Mouse (Mus musculus) v-Abl transformed pro-B cells (cell line): ENCODE measurements around the gene Gm44502.

Source experiments
- in situ Hi-C, 2 experiments: fragments of 400-800 bp; cut with MboI; formaldehyde crosslinking; loops; one replicate each; pipeline ENCODE4 v1.15.1; 2025; ENCODE audit not compliant: unreplicated experiment in 2 of 2

The Gm44502 gene

DNA sequence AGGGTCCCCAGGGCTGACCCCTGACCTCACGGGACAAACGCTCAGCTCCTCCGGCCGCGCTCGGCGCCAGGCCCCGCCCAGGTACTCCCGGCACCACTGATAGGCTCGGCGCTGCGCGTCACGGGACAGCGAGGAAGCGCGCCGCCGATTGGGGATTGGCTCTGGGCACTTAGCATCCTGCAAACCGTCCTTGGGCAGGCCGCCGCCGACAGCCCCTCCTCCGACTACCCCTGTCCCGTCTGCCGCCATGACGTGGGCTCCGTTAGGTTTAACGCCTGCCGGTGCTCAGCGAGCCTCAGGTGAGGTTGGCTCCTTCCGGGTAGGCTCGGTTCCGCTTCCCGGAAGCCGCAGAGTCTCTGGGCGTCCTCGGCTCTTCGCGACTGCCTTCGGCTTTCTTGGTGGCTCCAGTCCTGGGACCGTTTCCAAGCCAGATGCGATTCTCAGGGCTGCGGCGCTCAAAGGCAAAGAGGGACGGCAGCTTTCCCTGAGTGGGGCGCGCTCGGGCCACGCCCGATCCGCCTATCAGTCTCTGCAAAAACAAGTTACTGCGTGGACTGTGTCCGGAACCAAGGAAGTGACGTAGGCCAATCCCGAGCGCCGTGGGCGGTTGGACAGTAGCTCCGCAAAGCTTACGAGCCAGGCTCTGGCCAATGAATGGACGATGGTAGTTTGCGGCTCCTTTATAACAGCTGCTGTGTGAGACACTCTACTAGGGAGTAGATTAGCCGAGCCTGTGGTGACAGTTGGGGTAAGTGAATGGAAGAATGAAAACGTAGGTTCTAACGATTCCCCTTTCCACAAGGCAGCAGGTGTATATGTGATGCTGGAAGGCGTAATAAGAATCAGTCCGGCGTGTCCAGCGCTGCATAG, at the start of gene Gm44502, which contains the start of the genes C730034F03Rik and Chkb:
Gm44502 (minus strand) TSS at position 345 of the 870 bp plus-strand sequence.
C730034F03Rik (plus strand) TSS at position 238 of the 870 bp plus-strand sequence.
Chkb (minus strand) TSS at position 557 of the 870 bp plus-strand sequence.
- in situ Hi-C loops: loop anchor here in 1 of 2 experiments (5.0 to 10.0 kb wide), 2 partner anchors 57 to 605 kb away; partner anchors contain the start of gene Sco2

GRCm38 (mm10) chr15:89478622-89479021, 49.1 kb upstream of the Gm44502 start:
- in situ Hi-C loops: loop anchor here in 1 of 2 experiments (25.0 kb wide), 1 partner anchor 734 kb away; the partner anchor contains the start of gene Alg10b

GRCm38 (mm10) chr15:89477806-89478205, 48.3 kb upstream of the Gm44502 start:
- in situ Hi-C loops: loop anchor here in 1 of 2 experiments (25.0 kb wide), 1 partner anchor 734 kb away; the partner anchor contains the start of gene Alg10b

DNA sequence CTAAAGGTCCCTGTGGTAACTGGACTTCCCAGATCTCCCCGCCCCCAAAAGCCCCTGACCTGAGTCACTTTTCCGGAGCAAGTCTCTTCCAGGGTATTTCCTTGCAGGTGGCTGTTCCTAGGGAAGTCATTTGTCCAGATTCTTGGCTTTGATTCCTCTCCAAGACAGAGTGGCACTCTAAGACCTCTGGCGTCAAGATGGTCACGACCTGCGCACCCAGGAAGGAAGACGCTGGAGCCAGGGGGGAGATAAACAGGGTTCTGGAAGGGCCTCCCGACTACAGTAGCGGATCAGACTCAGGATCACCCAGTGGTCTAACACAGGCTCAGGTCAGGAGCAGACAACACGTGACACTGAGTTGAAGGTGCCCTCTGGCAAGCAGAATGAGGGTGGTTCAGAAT, 47.6 kb upstream of the Gm44502 start, which contains the start of gene Arsa:
Arsa (minus strand) TSS at position 335 of the 401 bp plus-strand sequence.
- in situ Hi-C loops: loop anchor here in 1 of 2 experiments (25.0 kb wide), 1 partner anchor 735 kb away; the partner anchor contains the start of gene Alg10b

DNA sequence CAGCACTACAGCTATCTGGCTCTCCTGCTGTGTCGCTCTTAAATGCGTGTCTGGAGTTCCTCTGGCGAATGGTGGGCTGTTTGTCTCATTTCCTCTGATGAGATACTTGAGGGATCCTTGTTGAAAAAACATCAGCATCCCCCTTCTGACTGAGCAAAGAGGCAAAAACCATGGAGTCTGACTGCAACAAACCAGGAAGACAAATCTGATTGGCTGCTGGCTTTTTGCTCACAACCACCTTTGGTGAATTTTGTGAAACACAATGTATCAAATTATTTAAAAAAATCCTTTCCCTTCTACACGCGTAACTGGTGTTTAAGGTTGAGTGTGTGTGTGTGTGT, 46.9 kb upstream of the Gm44502 start:
- in situ Hi-C loops: loop anchor here in 1 of 2 experiments (25.0 kb wide), 1 partner anchor 736 kb away; the partner anchor contains the start of gene Alg10b

GRCm38 (mm10) chr15:89475611-89476474, 46.3 kb upstream of the Gm44502 start:
- in situ Hi-C loops: loop anchor here in 1 of 2 experiments (25.0 kb wide), 1 partner anchor 736 kb away; the partner anchor contains the start of gene Alg10b

DNA sequence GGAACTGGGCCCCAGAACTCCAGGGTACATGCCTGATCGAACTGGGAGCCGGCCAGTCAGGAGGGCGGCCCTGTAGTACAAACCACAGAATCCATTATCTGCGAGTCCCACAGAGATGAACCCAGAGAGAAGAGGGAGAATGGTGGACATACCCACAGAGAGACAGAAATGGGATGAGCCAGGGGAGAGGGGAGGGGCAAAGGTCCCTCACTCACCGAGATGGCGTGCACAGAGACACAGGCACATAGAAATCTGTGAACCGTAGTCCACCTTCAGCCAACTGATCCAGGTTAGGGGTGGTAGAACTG, 45.8 kb upstream of the Gm44502 start:
- in situ Hi-C loops: loop anchor here in 1 of 2 experiments (25.0 kb wide), 1 partner anchor 737 kb away; the partner anchor contains the start of gene Alg10b

DNA sequence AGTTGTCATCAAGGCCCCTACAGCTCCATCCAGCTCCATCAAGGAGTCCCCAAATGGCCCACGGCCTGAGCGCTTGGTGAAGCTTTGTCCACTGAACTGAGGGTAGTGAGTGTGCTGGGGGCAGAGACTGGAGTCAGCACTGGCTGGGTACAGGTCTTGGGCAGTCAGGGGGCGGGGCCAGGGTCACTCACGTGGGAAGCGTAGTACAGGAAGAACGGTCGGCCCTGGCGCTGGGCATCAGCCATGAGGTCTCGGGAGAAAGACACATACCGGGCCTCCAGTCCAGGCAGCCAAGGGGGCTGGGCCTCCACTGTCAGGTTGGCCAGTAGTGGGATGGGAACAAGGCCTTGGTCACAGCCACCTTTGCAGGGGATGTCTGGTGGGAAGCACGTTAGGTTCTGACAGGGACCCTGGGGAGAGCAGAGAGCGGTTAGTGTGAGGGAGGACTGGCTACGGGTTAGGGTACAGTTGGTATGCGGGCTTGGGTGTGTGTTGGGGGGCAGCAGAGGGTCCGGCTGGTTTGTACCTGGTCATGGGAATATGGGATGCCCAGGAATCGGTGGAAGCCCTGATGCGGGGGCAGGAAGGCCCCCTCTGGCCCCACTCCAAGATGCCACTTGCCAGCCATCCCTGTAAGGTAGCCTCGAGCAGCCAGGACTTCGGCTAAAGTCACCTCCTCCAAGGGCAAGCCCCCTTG, 45.2 kb upstream of the Gm44502 start:
- in situ Hi-C loops: loop anchor here in 1 of 2 experiments (25.0 kb wide), 1 partner anchor 738 kb away; the partner anchor contains the start of gene Alg10b

- in situ Hi-C loops: no loop called here
Measured at GRCm38 (mm10) chr15:89473921-89474320, 44.4 kb upstream of the Gm44502 start.

DNA sequence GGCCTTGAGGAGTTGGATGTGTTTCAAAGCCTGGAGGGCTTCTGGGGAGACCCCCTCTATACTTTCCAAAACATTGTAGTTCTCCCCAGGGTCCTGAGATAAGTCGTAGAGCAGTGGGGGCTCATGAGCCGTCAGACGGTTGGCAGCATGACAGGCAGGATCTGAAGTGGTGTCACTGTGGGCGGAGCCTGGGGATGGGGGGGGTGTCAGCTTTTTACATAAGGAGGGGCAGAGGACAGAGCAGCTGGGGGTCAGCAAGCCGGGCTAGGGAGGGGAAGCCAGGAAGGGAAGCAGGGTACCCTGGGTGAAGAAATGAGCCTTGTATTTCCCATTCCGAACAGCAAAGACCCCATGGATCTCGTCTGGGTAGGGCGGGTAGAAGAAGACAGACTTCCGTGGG, 43.9 kb upstream of the Gm44502 start:
- in situ Hi-C loops: no loop called here

DNA sequence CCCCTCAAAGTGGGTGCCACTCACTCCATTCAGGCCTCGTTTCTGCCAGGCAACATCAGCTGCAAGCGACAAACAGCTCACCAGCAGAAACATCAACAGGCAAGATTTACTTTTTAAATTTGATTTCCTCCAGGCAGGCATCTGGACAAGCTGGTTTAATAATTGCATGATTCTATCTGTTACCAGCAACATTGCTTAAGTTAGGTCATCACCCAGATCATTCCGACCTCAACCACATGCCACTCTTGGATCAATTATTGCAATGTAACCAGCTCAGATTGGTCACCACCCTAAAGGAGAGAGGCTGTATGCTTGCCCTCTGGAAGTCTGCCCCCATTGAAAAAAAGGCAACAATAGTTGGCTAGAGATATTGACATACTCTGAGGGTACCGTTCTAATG, 42.0 kb upstream of the Gm44502 start:
- in situ Hi-C loops: no loop called here

DNA sequence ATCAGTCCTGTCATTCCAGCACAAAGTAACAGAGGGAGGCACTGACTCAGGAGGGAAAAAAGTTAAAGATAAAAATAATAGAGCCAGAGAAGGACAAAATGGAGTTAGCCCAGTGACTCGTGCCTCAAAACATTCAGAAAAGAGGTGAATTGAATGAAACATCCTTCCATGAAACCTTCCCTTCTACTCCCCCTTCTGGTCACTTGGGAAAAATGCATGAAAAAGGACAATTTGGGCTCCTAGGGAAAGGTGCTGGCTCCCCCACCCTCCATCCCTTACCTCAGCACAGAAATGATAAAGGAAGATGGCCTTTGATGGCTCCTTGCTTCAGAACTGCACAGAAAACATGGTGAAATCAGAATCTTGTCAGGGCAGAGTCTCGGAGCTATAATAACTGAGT, 39.1 kb upstream of the Gm44502 start:
- in situ Hi-C loops: loop anchor here in 1 of 2 experiments (10.0 kb wide), 1 partner anchor 354 kb away; no protein-coding TSS in a partner anchor

DNA sequence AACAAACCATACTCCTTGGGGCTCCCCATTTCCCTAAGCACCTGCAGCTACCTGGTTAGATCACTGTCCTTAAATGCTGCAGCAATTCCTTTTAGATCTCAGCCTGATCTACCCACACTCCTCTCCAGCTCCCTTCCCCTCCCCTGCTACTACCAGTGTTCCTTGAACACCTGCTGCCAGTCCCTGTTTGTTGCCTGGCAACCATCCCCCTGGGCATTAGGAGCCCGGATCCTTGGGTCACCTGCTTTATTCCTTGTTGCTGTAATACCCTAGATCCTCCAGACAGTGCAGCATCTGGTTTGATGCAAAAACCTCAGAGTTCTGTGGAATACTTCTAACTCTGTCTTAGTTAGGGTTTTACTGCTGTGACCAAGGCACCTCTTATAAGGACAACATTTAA, 35.6 kb upstream of the Gm44502 start:
- in situ Hi-C loops: loop anchor here in 1 of 2 experiments (10.0 kb wide), 1 partner anchor 350 kb away; no protein-coding TSS in a partner anchor

DNA sequence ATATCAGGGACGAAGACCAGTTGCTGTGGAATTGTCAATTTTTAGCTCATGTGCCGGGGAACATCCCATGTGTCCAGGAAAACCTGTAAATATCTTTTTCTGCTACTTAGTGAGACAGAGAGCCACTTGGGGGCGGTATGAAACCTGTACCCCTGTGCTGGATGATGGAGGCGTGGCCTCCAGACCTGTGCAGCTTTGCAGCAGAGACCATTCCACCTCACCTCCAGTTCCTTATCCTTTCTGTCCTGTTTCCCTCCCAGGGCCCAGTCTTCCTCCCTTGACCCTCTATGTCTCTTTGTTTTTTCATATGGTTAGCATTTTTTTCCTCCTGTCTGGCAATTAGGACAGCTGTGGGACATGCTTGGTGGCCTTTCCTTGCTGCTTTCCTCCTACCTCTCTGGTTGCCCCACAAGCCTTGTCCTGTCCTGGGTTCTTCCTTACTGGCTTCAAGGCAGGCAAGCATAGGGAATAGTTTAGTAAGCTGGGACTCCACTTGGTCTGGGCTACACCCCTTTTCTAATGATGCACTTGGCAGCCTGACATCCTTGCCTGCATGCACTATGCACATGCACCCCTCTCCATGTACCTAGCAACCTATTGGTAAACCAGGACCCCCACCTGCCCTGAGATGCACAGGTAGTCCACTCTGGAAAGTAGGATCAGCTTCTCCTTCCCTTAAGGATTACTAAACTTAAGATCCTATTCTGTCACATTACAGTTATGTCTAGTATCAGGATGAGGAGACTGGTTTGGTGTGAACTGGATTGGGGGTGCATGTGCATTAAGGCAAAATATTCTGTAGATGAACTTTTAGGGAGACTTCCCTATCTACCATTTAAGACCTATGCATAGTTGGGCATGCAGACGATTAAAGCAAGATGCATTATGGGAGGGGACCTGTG, 34.1 kb upstream of the Gm44502 start:
- in situ Hi-C loops: loop anchor here in 1 of 2 experiments (10.0 kb wide), 1 partner anchor 349 kb away; no protein-coding TSS in a partner anchor

GRCm38 (mm10) chr15:89462176-89462575, 32.7 kb upstream of the Gm44502 start:
- in situ Hi-C loops: loop anchor here in 1 of 2 experiments (10.0 kb wide), 1 partner anchor 347 kb away; no protein-coding TSS in a partner anchor

DNA sequence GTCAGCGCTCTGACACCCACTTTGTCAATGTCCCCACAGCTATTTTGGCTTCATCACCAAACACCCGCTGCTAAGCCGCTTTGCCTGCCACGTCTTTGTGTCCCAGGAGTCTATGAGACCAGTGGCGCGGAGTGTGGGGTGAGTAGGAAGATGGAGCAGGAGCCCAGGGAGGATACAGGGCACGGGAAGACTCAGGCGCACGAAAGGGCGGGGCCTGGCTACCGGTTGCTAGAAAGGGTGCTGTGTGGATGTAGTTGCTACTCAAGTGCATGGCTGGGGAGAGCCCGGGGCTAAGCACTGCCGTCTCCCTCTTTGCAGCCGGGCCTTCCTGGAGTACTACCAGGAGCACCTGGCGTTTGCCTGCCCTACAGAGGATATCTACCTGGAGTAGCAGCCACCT, 31.8 kb upstream of the Gm44502 start:
- in situ Hi-C loops: loop anchor here in 1 of 2 experiments (10.0 kb wide), 1 partner anchor 347 kb away; no protein-coding TSS in a partner anchor

DNA sequence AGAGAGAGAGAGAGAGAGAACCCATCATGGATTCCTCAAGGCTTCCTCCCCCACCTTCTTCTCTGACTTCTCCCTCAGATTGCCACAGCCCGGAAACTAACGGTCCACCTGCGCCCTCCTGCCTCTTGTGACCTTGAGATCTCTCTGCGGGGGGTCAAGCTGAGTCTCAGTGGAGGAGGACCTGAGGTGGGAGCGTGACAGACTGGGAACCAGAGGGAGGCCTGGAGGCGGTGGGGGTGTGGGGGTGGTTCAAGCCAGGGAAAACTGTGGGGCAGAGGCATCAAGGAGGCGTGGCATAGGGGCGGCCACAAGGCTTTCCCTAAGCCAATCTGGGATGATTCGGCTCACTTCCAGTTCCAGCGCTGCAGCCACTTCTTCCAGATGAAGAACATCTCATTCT, 30.8 kb upstream of the Gm44502 start:
- in situ Hi-C loops: loop anchor here in 1 of 2 experiments (10.0 kb wide), 1 partner anchor 345 kb away; no protein-coding TSS in a partner anchor

GRCm38 (mm10) chr15:89459821-89460220, 30.3 kb upstream of the Gm44502 start:
- in situ Hi-C loops: loop anchor here in 1 of 2 experiments (10.0 kb wide), 1 partner anchor 345 kb away; no protein-coding TSS in a partner anchor
